Mouse (Mus musculus): ENCODE results near the gene Taf1c. TPM values are rescaled to one million over a fixed set of nuclear protein-coding genes. Genes with fewer than 3 reads are reported as not detected.

The Taf1c gene
- 38.8 and 42.2 TPM in 2 replicates for polyA plus RNA-seq (2012; rRNA removed)

DNA sequence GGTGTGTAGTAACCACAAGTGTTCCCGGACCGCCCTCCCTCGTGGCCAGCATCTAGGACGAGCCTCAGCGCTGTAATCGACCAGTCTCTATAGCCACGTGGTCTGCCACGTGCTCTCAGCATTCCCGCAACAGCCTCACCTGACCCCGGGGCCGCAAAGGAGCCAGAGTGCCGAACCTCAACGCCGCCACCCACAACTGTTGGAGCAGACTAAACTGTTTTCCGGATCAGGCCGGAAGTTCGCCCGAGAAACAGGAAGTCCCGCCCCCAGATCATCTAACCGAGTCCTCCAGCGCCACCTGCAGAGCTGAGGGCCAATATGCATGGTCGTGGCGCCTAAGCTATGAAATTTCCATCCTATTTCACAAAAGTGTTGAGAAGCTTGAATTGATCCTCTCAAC lies at the start of gene Taf1c:
Gene Taf1c, minus strand, starts transcription at position 227 of the 400 bp plus-strand sequence.

DNA sequence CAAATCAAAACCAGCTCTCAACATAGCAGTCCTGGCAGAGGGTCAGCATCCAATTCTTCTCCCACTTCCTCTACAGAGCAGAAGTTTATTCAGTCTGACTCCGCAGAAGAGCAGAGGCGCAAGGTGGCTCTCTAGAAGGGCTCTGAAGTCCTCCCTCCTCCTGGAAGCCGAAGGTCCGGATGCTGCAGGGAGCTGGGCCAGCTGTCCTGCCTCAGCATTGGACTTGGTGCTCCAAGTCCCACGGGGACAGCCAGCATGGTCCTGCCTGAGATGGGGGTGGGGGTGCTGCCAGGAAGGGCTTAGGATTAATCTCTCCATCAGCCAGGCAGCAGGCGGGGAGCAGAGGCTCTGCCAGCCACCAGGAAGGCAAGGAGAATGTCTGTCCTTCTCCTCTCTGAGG lies 30.4 kb upstream of the Taf1c start, which contains the start of gene Kcng4:
Gene Kcng4, minus strand, starts transcription at position 303 of the 400 bp plus-strand sequence.

DNA sequence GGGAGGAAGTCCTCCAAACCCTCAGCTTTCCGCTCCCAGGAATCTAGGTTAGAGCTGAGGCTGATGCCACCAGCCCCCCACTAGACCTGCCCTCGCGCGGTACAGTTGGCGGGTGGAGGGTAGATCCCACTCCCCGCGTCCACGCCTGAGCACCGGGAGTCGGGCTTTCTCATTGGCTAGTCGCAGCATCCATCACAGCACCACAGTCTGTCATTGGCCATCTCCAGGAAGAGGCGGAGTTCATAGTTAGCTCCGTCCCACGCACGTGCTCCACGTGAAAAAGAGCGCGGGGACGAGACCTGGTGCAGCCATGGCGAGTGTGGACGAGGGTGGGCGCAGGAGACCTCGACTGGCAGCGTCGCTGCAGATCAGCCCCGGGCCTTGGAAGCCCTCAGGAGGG lies 7.4 kb upstream of the Taf1c start, which contains the start of gene Adad2:
Gene Adad2, plus strand, starts transcription at position 277 of the 400 bp plus-strand sequence.

DNA sequence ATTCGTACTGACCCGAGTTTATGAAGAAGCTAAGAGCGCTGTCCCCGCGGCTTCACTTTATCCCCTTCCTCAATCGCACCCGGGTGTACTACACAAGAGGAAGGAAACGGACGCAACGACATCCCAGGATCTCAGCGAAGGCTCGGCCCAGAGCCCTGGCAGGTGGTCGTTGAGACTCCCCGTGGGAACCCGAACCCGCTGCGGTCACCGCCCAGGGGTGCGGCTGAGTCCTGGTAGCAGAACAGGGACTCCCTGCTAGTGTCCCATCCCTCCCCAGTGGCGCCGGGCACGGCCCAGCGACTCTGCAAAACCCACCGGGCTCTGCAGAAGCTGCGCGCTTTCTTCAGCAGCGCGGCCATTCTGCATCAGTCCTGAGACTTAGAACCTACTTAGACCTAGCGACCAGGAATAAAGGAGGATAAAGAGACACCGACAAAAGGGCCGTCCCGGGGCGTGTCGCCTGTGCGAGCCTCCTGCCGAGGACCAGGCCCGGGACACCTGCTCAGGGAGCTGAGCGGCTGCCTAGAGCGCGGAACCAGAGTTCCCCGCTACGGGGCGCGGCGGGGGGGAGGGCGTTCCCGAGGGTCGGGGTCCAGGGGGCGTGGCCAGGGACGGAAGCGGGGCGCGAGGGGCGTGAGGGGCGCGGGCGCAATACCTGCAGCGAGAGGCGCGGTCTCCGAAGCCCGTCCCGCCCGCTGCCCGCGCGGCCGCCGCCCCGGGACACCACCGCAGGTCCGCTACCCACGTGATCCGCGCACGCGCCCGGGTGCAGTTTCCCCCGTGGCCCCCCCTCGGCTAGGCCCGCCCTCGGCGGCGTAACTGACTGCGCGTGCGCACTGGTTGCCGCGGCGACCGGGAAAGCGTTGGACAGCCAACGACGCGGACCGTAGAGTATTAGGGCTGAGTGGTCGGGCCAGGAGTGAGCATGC lies 30.3 kb downstream of the Taf1c start, which contains the start of the genes Hsdl1 and Dnaaf1:
Gene Hsdl1, minus strand, starts transcription at position 747 of the 929 bp plus-strand sequence.
Gene Dnaaf1, plus strand, starts transcription at position 799 of the 929 bp plus-strand sequence.

DNA sequence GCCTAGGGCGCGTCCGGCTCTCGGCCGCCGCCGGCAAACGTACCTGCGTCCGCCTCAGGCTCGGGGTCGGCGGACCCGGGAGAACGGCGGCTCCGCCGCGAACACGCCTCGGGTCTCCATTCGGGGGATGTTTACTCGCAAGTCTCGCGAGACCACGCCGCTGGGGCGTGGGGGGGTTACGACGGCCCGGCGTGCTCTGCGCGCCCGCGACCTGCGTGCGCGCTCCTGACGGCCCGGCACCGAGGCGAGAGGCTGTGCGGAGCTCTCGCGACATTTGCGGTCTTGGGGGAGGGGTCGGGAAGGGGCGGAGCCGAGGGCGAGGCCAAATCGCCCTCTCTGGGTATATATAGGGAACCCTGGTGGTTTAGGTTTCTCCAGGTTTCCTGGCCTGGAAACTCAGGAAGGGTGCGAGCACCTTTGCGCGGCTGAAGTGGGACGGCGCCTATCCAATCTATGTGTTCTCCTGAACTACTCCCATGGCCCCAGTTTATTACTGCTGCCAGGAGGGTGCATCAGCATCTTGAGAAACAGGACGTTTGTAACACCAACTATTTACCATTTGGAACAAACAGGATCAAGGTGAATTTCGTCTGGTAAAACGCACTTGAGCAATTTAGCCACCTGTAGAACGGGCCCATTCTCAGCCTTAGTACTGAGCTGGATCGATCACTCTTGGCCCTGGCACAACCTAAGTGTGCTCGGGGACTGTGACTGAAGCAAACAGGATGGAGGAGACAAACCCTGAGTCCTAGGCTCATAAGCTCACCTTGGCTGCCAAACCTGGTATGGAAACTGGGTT lies 46.2 kb downstream of the Taf1c start, which contains the start of gene Mbtps1:
Gene Mbtps1, minus strand, starts transcription at position 133 of the 799 bp plus-strand sequence.

Other genes starting within 250 kb of the Taf1c start
- 54.0 and 55.0 TPM in 2 replicates for gene Mlycd, start 210.3 kb downstream of the Taf1c start, polyA plus RNA-seq (2012; rRNA removed)
- gene Osgin1, start 171.1 kb downstream of the Taf1c start, polyA plus RNA-seq (2012; rRNA removed), result 37.3 and 67.4 TPM in 2 replicates
- gene Necab2, start 158.5 kb downstream of the Taf1c start, polyA plus RNA-seq (2012; rRNA removed), result 0.74 and 1.2 TPM in 2 replicates
- 0.17 and 0.19 TPM in 2 replicates for gene Slc38a8, start 103.5 kb downstream of the Taf1c start, polyA plus RNA-seq (2012; rRNA removed)
- 68.3 and 75.2 TPM in 2 replicates for gene Mbtps1, start 46.5 kb downstream of the Taf1c start, polyA plus RNA-seq (2012; rRNA removed)
- 24.6 and 27.3 TPM in 2 replicates for gene Hsdl1, start 30.0 kb downstream of the Taf1c start, polyA plus RNA-seq (2012; rRNA removed)
- 0.55 and 1.1 TPM in 2 replicates for gene Dnaaf1, start 30.0 kb downstream of the Taf1c start, polyA plus RNA-seq (2012; rRNA removed)
- 0.16 TPM in 1 of 2 replicates, not detected in the other for gene Adad2, start 7.5 kb upstream of the Taf1c start, polyA plus RNA-seq (2012; rRNA removed)
- 1.5 and 1.8 TPM in 2 replicates for gene Kcng4, start 30.5 kb upstream of the Taf1c start, polyA plus RNA-seq (2012; rRNA removed)
- gene Wfdc1, start 61.1 kb upstream of the Taf1c start, polyA plus RNA-seq (2012; rRNA removed), result 158 and 167 TPM in 2 replicates
- gene Atp2c2, start 94.8 kb upstream of the Taf1c start, polyA plus RNA-seq (2012; rRNA removed), result 66.6 and 75.5 TPM in 2 replicates
- 13.4 and 15.5 TPM in 2 replicates for gene Tldc1, start 173.2 kb upstream of the Taf1c start, polyA plus RNA-seq (2012; rRNA removed)
- 169 and 192 TPM in 2 replicates for gene Cotl1, start 235.3 kb upstream of the Taf1c start, polyA plus RNA-seq (2012; rRNA removed)